Mouse (Mus musculus): ENCODE results near the gene Dll1.

Gene Dll1

DNA sequence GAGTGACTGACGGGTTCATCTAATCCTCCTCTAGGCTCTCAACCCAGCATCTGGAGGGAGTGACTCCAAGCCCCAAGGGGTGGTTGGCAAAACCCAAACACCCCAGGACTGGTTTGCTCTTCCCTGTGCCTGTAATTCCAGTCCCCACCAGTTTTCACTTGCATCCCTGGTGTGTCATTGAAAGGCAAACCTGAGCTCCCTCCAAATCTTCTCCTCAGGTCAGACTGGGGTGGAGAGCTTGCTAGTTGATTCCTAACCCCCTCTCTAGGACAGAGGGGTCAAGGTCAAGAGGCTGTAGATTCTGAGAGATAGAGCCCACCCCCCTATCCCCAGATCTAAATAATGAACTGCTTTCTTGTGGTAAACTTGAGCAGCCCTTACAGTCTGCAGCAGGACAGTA, 38.8 kb downstream of the Dll1 start:
- DNase-seq (ENCODE audit: low read depth, low spot score): no peak

DNA sequence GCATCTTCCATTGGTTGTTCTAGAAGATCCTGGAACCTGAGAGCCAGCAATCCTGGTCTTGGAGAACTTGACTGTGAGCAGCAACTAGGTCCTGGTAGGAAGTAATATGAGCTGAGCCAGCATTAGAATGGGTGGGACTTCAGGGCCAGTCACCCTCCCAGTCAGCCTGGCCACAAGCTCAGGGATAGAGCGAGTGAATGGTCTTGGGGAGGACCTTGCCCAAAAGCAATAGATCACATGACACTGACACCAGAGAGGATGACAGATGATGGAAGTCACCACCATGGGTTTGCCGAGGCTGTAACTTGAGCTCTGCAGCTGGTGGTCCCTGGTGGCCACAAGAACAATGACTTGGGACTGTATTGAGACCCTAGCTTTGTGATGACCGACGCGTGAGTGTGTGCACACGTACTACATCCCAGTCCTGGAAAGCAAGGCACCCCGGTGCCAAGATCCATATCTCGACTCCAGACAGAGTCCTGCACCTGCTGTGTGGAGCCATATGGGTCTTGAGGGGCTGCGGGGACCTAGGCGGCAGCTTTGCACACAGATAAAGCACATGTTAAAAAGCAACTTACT, 46.8 kb downstream of the Dll1 start:
- peak; percentile 12 for DNase-seq (ENCODE audit: low read depth, low spot score)

DNA sequence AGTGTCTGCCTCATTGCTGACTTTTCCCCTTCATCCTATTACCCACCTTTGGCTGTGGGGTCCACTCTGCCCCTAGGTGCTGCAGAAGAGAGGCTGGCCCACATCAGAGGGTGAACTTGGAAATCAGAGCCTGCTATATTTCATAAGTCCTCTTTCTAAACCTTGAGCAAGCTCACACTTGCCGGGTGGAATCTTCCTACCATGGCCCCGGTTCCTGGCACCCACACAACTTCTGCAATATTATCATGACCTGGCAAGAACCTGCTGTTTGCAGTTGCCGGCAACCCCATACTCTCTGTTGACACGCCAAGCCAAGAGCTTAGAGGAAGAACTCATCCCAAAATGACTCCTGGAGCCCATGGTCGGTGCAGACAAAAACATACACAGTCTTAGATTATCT, 49.6 kb downstream of the Dll1 start:
- DNase-seq (ENCODE audit: low read depth, low spot score): no peak

GRCm38 (mm10) chr17:15325976-15326842, 50.5 kb downstream of the Dll1 start:
- peak; percentile 19 for DNase-seq (ENCODE audit: low read depth, low spot score)

GRCm38 (mm10) chr17:15323191-15323834, 53.4 kb downstream of the Dll1 start:
- no peak for DNase-seq (ENCODE audit: low read depth, low spot score)

All from mesoderm, embryonic 11.5 days (tissue).